Mouse (Mus musculus) ES-Bruce4 (cell line): ENCODE results near the gene Gabrb3. TPM values are rescaled to one million over a fixed set of nuclear protein-coding genes. Genes with fewer than 3 reads are reported as not detected.

Experiments
- H3K27ac ChIP-seq: 2 replicates; pipeline ENCODE4 v1.5.1; 2012; ENCODE audit warnings: low read length, inconsistent platforms; ENCODE audit not compliant: insufficient read depth
- H3K27me3 ChIP-seq: 2 replicates; pipeline ENCODE4 v1.6.1; 2012; ENCODE audit warnings: mild to moderate bottlenecking, low read length, inconsistent platforms; ENCODE audit not compliant: control insufficient read depth, poor library complexity, insufficient read depth, severe bottlenecking
- H3K36me3 ChIP-seq: 2 replicates; pipeline ENCODE4 v1.6.1; 2012; ENCODE audit warnings: inconsistent platforms, mild to moderate bottlenecking, low read length, moderate library complexity; ENCODE audit not compliant: control insufficient read depth, poor library complexity, insufficient read depth, severe bottlenecking
- H3K4me1 ChIP-seq: one replicate; pipeline ENCODE4 v1.8.1; 2011; ENCODE audit warnings: low read length; ENCODE audit not compliant: control insufficient read depth, insufficient read depth
- H3K4me3 ChIP-seq: 2 replicates; pipeline ENCODE4 v1.5.1; 2011; ENCODE audit warnings: low read depth, mild to moderate bottlenecking, low read length
- H3K9ac ChIP-seq: 2 replicates; pipeline ENCODE4 v1.6.1; 2012; ENCODE audit warnings: low read depth, mild to moderate bottlenecking, inconsistent platforms; ENCODE audit not compliant: poor library complexity, severe bottlenecking
- H3K9me3 ChIP-seq: replicated peaks from 2 replicates; pipeline ENCODE4 v1.6.1; 2012; ENCODE audit warnings: mild to moderate bottlenecking, low read length, inconsistent platforms; ENCODE audit not compliant: control insufficient read depth, poor library complexity, insufficient read depth, severe bottlenecking
- CTCF ChIP-seq: IDR thresholded peaks from one replicate; pipeline ENCODE4 v1.8.1; 2011; ENCODE audit warnings: low read depth, low read length
- EP300 ChIP-seq: IDR thresholded peaks from 2 replicates; pipeline ENCODE4 v1.6.1; 2011; ENCODE audit warnings: low read depth, low read length; ENCODE audit not compliant: insufficient read depth
- POLR2A ChIP-seq: IDR thresholded peaks from one replicate; pipeline ENCODE4 v1.8.1; 2011; ENCODE audit warnings: low read length; ENCODE audit not compliant: insufficient read depth
- polyA plus RNA-seq: library from polyadenylated mRNA; stranded (reverse); fragments of >200 nt; gene quantifications from 2 replicates; pipeline ENCODE4 v1.2.4, GENCODE M21; 2011; ENCODE audit warnings: low read depth; ENCODE audit not compliant: missing spikeins, insufficient read depth, insufficient read length

Gabrb3 gene
- polyA plus RNA-seq, 1 experiment, result 8.5 TPM

- H3K9ac ChIP-seq, result no peak overlapping the region
- H3K27ac ChIP-seq, result no peak overlapping the region
- peaks cover 5% of the 10 kb centered on the region for H3K4me1 ChIP-seq
- no peak overlapping the region for H3K4me3 ChIP-seq
- TF ChIP-seq CTCF, result no peak
- no peak for TF ChIP-seq EP300
- no peak for TF ChIP-seq POLR2A
- no peaks in the 10 kb centered on the region for H3K36me3 ChIP-seq
- no peaks in the 10 kb centered on the region for H3K27me3 ChIP-seq
- no peaks in the 10 kb centered on the region for H3K9me3 ChIP-seq
Measured at GRCm38 (mm10) chr7:57635687-57636086, 216.2 kb downstream of the Gabrb3 start.

- no peaks in the 10 kb centered on the region for H3K9me3 ChIP-seq
- no peak for TF ChIP-seq POLR2A
Measured at GRCm38 (mm10) chr7:57640796-57641195, 221.3 kb downstream of the Gabrb3 start.

GRCm38 (mm10) chr7:57647345-57647744, 227.9 kb downstream of the Gabrb3 start:
- no peak for TF ChIP-seq EP300
- no peak for TF ChIP-seq POLR2A
- TF ChIP-seq CTCF, result no peak
- H3K27ac ChIP-seq, result no peak overlapping the region

More at GRCm38 (mm10) chr7:57640796-57641195, 221.3 kb downstream of the Gabrb3 start:
- no peak overlapping the region for H3K4me3 ChIP-seq
- H3K36me3 ChIP-seq, result no peaks in the 10 kb centered on the region
- H3K27ac ChIP-seq, result peak overlapping the region; percentile 94
- no peaks in the 10 kb centered on the region for H3K27me3 ChIP-seq
- peaks cover 11% of the 10 kb centered on the region for H3K4me1 ChIP-seq
- no peak overlapping the region for H3K9ac ChIP-seq

GRCm38 (mm10) chr7:57648136-57648755, 228.8 kb downstream of the Gabrb3 start:
- Histone ChIP-seq H3K4me1 (no peaks in the 10 kb centered on the region), H3K27ac (no peak overlapping the region), H3K36me3 (no peaks in the 10 kb centered on the region), H3K9me3 (no peaks in the 10 kb centered on the region), H3K4me3 (no peak overlapping the region), H3K9ac (no peak overlapping the region), H3K27me3 (no peaks in the 10 kb centered on the region)
- TF ChIP-seq POLR2A (no peak), CTCF (no peak), EP300 (no peak)

More at GRCm38 (mm10) chr7:57647345-57647744, 227.9 kb downstream of the Gabrb3 start:
- Histone ChIP-seq H3K4me1 (peaks cover 2% of the 10 kb centered on the region), H3K4me3 (no peak overlapping the region), H3K27me3 (no peaks in the 10 kb centered on the region), H3K9me3 (no peaks in the 10 kb centered on the region), H3K9ac (no peak overlapping the region), H3K36me3 (no peaks in the 10 kb centered on the region)

GRCm38 (mm10) chr7:57677352-57677751, 257.9 kb downstream of the Gabrb3 start:
- Histone ChIP-seq H3K9me3 (no peaks in the 10 kb centered on the region), H3K4me1 (no peaks in the 10 kb centered on the region), H3K36me3 (no peaks in the 10 kb centered on the region), H3K27ac (no peak overlapping the region), H3K9ac (no peak overlapping the region), H3K27me3 (no peaks in the 10 kb centered on the region), H3K4me3 (no peak overlapping the region)
- TF ChIP-seq POLR2A (no peak), EP300 (no peak), CTCF (no peak)

- Histone ChIP-seq H3K27me3 (no peaks in the 10 kb centered on the region), H3K9ac (no peak overlapping the region), H3K4me3 (no peak overlapping the region), H3K4me1 (peaks cover 1% of the 10 kb centered on the region), H3K36me3 (no peaks in the 10 kb centered on the region), H3K27ac (no peak overlapping the region), H3K9me3 (no peaks in the 10 kb centered on the region)
- no peak for TF ChIP-seq POLR2A
- TF ChIP-seq CTCF, result no peak
- TF ChIP-seq EP300, result no peak
Measured at GRCm38 (mm10) chr7:57689836-57690235, 270.3 kb downstream of the Gabrb3 start.
